Mouse (Mus musculus): ENCODE results near the gene Cklf.
A peak's percentile ranks its signal among the peaks of the same experiment; 100 is the strongest.

Gene Cklf

GRCm38 (mm10) chr8:104250439-104251367 is at the start of gene Cklf:
Cklf (plus strand) TSS chr8:104250861.
- peak; percentile 71 to 81 for DNase-seq (ENCODE audit: low spot score in 2 of 2)

- DNase-seq (ENCODE audit: low spot score in 2 of 2): no peak
Observed at GRCm38 (mm10) chr8:104201622-104202021, 49.0 kb upstream of the Cklf start.

GRCm38 (mm10) chr8:104202320-104202719 is 48.3 kb upstream of the Cklf start:
- no peak for DNase-seq (ENCODE audit: low spot score in 2 of 2)

GRCm38 (mm10) chr8:104205292-104205691 is 45.4 kb upstream of the Cklf start:
- no peak for DNase-seq (ENCODE audit: low spot score in 2 of 2)

GRCm38 (mm10) chr8:104217601-104218000 is 33.1 kb upstream of the Cklf start:
- no peak for DNase-seq (ENCODE audit: low spot score in 2 of 2)

GRCm38 (mm10) chr8:104219079-104219478 is 31.6 kb upstream of the Cklf start:
- peak in 1 of 2 experiments; percentile 61 for DNase-seq (ENCODE audit: low spot score in 2 of 2)

GRCm38 (mm10) chr8:104219806-104220205 is 30.9 kb upstream of the Cklf start:
- DNase-seq (ENCODE audit: low spot score in 2 of 2): peak; percentile 74 to 86

GRCm38 (mm10) chr8:104227048-104227447 is 23.6 kb upstream of the Cklf start:
- DNase-seq (ENCODE audit: low spot score in 2 of 2): no peak

- no peak for DNase-seq (ENCODE audit: low spot score in 2 of 2)
Observed at GRCm38 (mm10) chr8:104230377-104230776, 20.3 kb upstream of the Cklf start.

GRCm38 (mm10) chr8:104232039-104232438 is 18.6 kb upstream of the Cklf start:
- no peak for DNase-seq (ENCODE audit: low spot score in 2 of 2)

GRCm38 (mm10) chr8:104232919-104233318 is 17.7 kb upstream of the Cklf start:
- no peak for DNase-seq (ENCODE audit: low spot score in 2 of 2)

- DNase-seq (ENCODE audit: low spot score in 2 of 2): no peak
Observed at GRCm38 (mm10) chr8:104234573-104234972, 16.1 kb upstream of the Cklf start.

GRCm38 (mm10) chr8:104239418-104239861 is 11.2 kb upstream of the Cklf start:
- DNase-seq (ENCODE audit: low spot score in 2 of 2): no peak

GRCm38 (mm10) chr8:104242038-104242644 is 8.5 kb upstream of the Cklf start:
- DNase-seq (ENCODE audit: low spot score in 2 of 2): no peak

GRCm38 (mm10) chr8:104246621-104247020 is 4.0 kb upstream of the Cklf start:
- no peak for DNase-seq (ENCODE audit: low spot score in 2 of 2)

- peak in 1 of 2 experiments; percentile 43 for DNase-seq (ENCODE audit: low spot score in 2 of 2)
Observed at GRCm38 (mm10) chr8:104247054-104247907, 3.4 kb upstream of the Cklf start.

GRCm38 (mm10) chr8:104247908-104248275 is 2.8 kb upstream of the Cklf start:
- DNase-seq (ENCODE audit: low spot score in 2 of 2): no peak

- DNase-seq (ENCODE audit: low spot score in 2 of 2): peak; percentile 84 to 87
Observed at GRCm38 (mm10) chr8:104248276-104248675, 2.4 kb upstream of the Cklf start, which contains the start of gene Tk2. Tk2 (minus strand) TSS chr8:104248558.

- DNase-seq (ENCODE audit: low spot score in 2 of 2): peak in 1 of 2 experiments; percentile 11
Observed at GRCm38 (mm10) chr8:104249442-104249996, 1.1 kb upstream of the Cklf start.

GRCm38 (mm10) chr8:104251461-104251860 is 800 bp downstream of the Cklf start:
- no peak for DNase-seq (ENCODE audit: low spot score in 2 of 2)

GRCm38 (mm10) chr8:104253016-104253415 is 2.4 kb downstream of the Cklf start:
- no peak for DNase-seq (ENCODE audit: low spot score in 2 of 2)
